Mouse (Mus musculus): ENCODE results near the gene C1qtnf5. TPM values are rescaled to one million over a fixed set of nuclear protein-coding genes. Genes with fewer than 3 reads are reported as not detected.
"Not testable (repeated sequence)": the region's sequence is repeated elsewhere in the genome, so short reads cannot be mapped to it uniquely, and the experiment has no call there.

Gene C1qtnf5
- polyA plus RNA-seq, 1 experiment from 2014 or later, result 2.7 TPM

DNA sequence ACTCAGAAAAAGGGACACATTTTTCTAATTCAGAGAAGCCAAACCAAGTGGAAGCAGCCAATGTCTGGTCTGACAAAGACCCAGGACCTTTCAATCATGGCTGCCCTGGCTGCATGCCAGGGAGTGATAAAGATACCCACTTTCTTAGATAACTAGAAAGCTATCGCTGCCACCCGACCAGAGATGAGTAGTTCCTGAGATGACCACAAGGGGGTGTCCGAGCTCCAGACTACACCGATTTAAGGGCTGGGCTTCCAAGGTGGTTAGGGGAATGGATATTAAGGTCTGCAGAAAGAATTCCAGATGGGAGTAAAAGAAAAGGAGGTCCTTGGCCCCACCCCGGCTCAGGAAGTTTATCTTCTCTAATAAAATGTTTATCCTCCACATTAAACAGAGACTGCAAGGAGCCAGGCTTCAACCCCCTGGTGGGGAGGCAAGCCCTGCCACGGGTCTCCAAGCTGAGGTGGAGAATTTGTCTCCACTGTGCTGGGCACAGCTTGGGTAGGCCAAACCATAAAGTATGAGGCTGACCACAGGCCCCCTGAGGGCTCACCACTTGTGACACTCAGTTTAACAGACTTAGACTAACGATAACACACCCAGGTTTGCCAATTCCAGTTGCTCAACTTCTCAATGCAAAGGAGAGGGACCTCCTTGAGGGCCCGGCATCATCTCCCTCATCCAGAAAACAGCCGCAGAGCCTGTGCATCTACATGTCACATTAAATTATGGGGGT, 2.5 kb downstream of the C1qtnf5 start:
- Histone ChIP-seq H3K4me3 (ENCODE audit: low read length) (peak overlapping the region; percentile 16), H3K36me3 (ENCODE audit: control insufficient read depth, insufficient read depth, low read length) (0 out of 2 replicates have a peak, but pooled peaks cover 3% of the 10 kb centered on the region), H3K4me1 (ENCODE audit: control insufficient read depth, insufficient read depth, low read length) (peaks cover 38% of the 10 kb centered on the region), H3K9ac (ENCODE audit: low read depth, low read length) (peak overlapping the region; percentile 55), H3K9me3 (ENCODE audit: control insufficient read depth, low read length) (no peaks in the 10 kb centered on the region), H3K27me3 (replicated peaks; ENCODE audit: control insufficient read depth, insufficient read depth, low read length) (no peaks in the 10 kb centered on the region), H3K4me2 (ENCODE audit: low read depth, low read length) (peak overlapping the region; percentile 48), H3K27ac (ENCODE audit: low read length) (no peak overlapping the region; the same call in none of the 2 replicates)
- no peak for ATAC-seq
- WGBS, result 21% methylated on average over 9 of the region's 9 CpGs

DNA sequence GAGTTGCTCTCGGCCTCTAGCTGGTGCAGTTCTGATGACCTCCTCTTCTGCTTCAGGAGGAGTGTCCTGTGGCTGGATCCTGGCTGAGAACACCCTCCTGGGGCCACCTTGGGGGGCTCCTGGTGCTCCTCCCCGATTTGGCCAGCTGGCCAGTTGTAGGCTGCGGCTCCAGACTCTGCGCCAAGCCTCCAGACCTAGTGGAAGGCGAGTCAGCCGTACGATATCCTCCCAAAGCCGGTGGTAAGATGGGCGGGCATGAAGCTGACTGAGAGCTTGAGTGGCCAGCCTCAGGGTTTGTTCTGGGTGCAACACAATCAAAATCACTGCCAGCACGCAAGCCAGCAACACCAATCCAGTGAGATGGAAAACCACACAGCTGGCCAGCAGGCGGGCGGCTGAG, 4.9 kb downstream of the C1qtnf5 start:
- H3K4me3 ChIP-seq (ENCODE audit: low read length), result peak overlapping the region; percentile 80; the same call in 1 of the 2 replicates
- H3K36me3 ChIP-seq (ENCODE audit: control insufficient read depth, insufficient read depth, low read length); H3K27ac ChIP-seq (ENCODE audit: low read length); H3K9me3 ChIP-seq (ENCODE audit: control insufficient read depth, low read length); H3K27me3 ChIP-seq (replicated peaks; ENCODE audit: control insufficient read depth, insufficient read depth, low read length); H3K9ac ChIP-seq (ENCODE audit: low read depth, low read length); ATAC-seq: not testable (repeated sequence)
- 47% methylated on average over 10 of the region's 12 CpGs for WGBS
- H3K4me1 ChIP-seq (ENCODE audit: control insufficient read depth, insufficient read depth, low read length), result peaks cover 35% of the 10 kb centered on the region
- H3K4me2 ChIP-seq (ENCODE audit: low read depth, low read length), result peak overlapping the region; percentile 50

DNA sequence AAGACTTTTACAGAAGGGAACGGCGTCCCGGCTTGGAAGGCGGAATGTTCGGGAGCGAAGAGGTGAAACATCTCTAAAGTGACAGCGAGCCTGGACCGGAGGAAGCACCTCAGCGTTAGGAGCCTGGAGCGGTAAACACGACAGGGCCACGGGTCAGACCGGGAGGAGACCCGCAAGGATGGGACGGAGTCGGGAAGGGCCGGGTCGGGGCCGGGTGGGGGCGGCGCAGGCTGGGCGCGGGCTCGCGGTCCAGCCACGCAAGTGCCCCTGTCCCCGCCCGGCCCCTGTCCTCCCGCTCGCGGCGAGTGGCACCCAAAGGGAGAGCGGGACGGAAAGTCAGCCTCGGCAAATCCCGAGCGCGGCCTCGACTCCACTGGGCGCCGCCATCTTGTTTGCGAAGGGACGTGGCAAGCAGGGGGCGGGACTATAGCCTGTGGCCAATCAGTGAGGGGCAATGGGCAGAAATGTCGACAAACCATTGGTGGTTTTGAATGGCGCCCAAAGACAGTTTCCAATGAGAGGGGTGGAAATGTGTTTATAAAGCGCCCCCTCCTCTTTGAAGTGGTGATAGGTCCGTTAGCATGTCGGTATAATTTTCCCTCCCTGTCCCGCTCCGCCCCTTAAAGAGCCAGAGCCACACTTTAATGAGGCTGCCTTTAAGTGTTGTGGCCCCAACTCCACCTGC, 6.2 kb downstream of the C1qtnf5 start, which contains the start of the genes Gm49380 and Rnf26:
Gene Gm49380, minus strand, starts transcription at position 396 of the 685 bp plus-strand sequence.
Gene Rnf26, minus strand, starts transcription at position 413 of the 685 bp plus-strand sequence.
- peak within 1 kb of the TSS; percentile 50 for H3K4me2 ChIP-seq (ENCODE audit: low read depth, low read length)
- H3K9me3 ChIP-seq (ENCODE audit: control insufficient read depth, low read length), result no peaks in the 10 kb centered on the region
- peak within 1 kb of the TSS; percentile 84 for H3K9ac ChIP-seq (ENCODE audit: low read depth, low read length)
- peaks cover 22% of the 10 kb centered on the region for H3K4me1 ChIP-seq (ENCODE audit: control insufficient read depth, insufficient read depth, low read length)
- H3K27me3 ChIP-seq (replicated peaks; ENCODE audit: control insufficient read depth, insufficient read depth, low read length), result no peaks in the 10 kb centered on the region
- peak within 1 kb of the TSS; percentile 74 for H3K27ac ChIP-seq (ENCODE audit: low read length)
- ATAC-seq, result peak; percentile 97
- H3K36me3 ChIP-seq (ENCODE audit: control insufficient read depth, insufficient read depth, low read length), result no peaks in the 10 kb centered on the region
- peak within 1 kb of the TSS; percentile 80 for H3K4me3 ChIP-seq (ENCODE audit: low read length)
- under 1% methylated on average over 49 of the region's 51 CpGs for WGBS

DNA sequence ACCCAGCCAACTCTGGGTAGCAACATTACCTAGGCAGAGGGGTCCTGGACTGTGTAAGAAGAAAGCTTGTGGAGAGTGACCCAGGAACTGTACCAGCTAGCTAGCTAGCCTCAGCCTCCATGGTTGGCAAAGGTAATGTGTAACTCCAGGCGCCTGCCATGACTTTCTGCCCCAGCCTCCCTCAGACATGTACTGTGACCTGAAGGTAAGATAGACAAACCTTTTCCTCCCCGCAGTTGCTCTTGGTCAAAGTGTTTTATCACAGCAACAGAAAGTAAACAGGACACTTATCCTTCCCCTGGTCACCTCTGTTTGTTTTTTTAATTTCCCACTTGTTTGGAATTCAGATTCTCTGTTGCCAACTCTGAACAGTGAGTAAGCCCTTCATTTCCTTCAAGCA, 7.4 kb downstream of the C1qtnf5 start:
- Histone ChIP-seq H3K4me3 (ENCODE audit: low read length) (no peak overlapping the region), H3K4me2 (ENCODE audit: low read depth, low read length) (no peak overlapping the region), H3K9me3 (ENCODE audit: control insufficient read depth, low read length) (no peaks in the 10 kb centered on the region), H3K9ac (ENCODE audit: low read depth, low read length) (no peak overlapping the region), H3K4me1 (ENCODE audit: control insufficient read depth, insufficient read depth, low read length) (peaks cover 13% of the 10 kb centered on the region), H3K27me3 (replicated peaks; ENCODE audit: control insufficient read depth, insufficient read depth, low read length) (no peaks in the 10 kb centered on the region), H3K36me3 (ENCODE audit: control insufficient read depth, insufficient read depth, low read length) (no peaks in the 10 kb centered on the region), H3K27ac (ENCODE audit: low read length) (no peak overlapping the region)
- no peak for ATAC-seq
- WGBS, result 58% methylated on average over 2 of the region's 2 CpGs

DNA sequence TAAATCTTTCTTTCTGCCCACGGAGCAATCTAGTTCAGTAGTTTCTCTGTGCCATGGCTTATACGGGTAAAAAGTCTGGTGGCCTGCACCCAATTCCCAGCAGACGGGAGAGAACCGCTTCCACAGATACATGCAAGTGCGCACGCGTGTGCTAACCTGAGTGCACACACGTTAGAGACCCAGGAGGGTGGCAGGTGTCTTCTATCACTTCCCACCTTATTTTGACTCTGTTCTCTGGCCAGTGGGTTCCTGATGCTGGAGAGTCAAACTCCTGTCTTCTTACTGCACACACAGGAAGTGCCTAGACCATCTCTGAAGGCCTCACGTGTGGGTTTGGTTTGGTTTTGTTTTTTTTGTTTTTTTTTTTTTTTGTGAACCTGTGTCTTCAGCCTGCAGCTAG, 8.6 kb downstream of the C1qtnf5 start:
- H3K4me1 ChIP-seq (ENCODE audit: control insufficient read depth, insufficient read depth, low read length), result peaks cover 1% of the 10 kb centered on the region; the same call in 1 of the 2 replicates
- no peak for ATAC-seq
- H3K4me3 ChIP-seq (ENCODE audit: low read length), result no peak overlapping the region
- no peak overlapping the region for H3K9ac ChIP-seq (ENCODE audit: low read depth, low read length)
- H3K27ac ChIP-seq (ENCODE audit: low read length), result no peak overlapping the region
- H3K27me3 ChIP-seq (replicated peaks; ENCODE audit: control insufficient read depth, insufficient read depth, low read length), result no peaks in the 10 kb centered on the region
- H3K36me3 ChIP-seq (ENCODE audit: control insufficient read depth, insufficient read depth, low read length), result no peaks in the 10 kb centered on the region
- no peaks in the 10 kb centered on the region for H3K9me3 ChIP-seq (ENCODE audit: control insufficient read depth, low read length)
- WGBS, result 88% methylated on average over 9 of the region's 9 CpGs
- no peak overlapping the region for H3K4me2 ChIP-seq (ENCODE audit: low read depth, low read length)

DNA sequence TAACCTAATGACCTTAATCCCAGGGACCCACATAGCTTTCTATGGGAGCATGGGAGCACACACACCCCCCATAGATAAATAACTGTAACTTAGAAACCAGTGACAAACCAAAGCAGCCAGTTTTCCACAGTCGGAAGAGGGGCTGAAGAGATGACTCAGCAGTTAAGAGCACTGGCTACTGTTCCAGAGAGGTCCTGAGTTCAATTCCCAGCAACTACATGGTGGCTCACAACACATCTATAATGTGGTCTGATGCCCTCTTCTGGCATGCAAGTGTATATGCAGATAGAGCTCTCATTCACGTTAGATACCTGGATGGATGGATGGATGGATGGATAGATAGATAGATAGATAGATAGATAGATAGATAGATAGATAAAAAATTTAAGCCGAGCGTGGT, 9.1 kb downstream of the C1qtnf5 start:
- no peak for ATAC-seq
- H3K4me1 ChIP-seq (ENCODE audit: control insufficient read depth, insufficient read depth, low read length), result no peaks in the 10 kb centered on the region; the same call in 1 of the 2 replicates
- H3K4me3 ChIP-seq (ENCODE audit: low read length), result no peak overlapping the region
- no peak overlapping the region for H3K4me2 ChIP-seq (ENCODE audit: low read depth, low read length)
- no peak overlapping the region for H3K9ac ChIP-seq (ENCODE audit: low read depth, low read length)
- H3K27me3 ChIP-seq (replicated peaks; ENCODE audit: control insufficient read depth, insufficient read depth, low read length), result no peaks in the 10 kb centered on the region
- WGBS, result 90% methylated on average over 4 of the region's 4 CpGs
- no peak overlapping the region for H3K27ac ChIP-seq (ENCODE audit: low read length)
- H3K9me3 ChIP-seq (ENCODE audit: control insufficient read depth, low read length), result no peaks in the 10 kb centered on the region
- H3K36me3 ChIP-seq (ENCODE audit: control insufficient read depth, insufficient read depth, low read length), result no peaks in the 10 kb centered on the region

DNA sequence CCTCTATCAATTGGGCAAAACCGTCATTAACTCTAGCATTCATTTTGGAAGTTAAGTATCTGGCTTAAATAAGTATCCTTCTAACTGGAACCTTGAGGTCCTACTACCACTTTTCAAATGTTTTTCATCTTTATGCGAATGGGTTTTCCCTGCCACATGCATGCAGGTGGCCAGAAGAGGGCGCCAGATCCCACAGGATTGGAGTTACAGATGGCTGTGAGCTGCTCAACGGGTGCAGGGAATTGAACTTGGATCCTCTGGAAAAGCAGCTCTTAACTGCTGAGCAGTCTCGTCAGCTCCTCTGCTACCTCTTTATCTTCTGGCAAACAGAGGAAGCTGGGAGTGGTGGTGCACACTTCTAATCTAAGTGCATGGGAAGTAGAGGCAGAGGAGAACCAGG, 12.0 kb downstream of the C1qtnf5 start:
- 55% methylated on average over 5 of the region's 5 CpGs for WGBS
- H3K27me3 ChIP-seq (replicated peaks; ENCODE audit: control insufficient read depth, insufficient read depth, low read length), result no peaks in the 10 kb centered on the region
- no peak overlapping the region for H3K9ac ChIP-seq (ENCODE audit: low read depth, low read length)
- no peak overlapping the region for H3K4me3 ChIP-seq (ENCODE audit: low read length)
- H3K4me2 ChIP-seq (ENCODE audit: low read depth, low read length), result no peak overlapping the region
- H3K4me1 ChIP-seq (ENCODE audit: control insufficient read depth, insufficient read depth, low read length), result no peaks in the 10 kb centered on the region; the same call in 1 of the 2 replicates
- no peaks in the 10 kb centered on the region for H3K36me3 ChIP-seq (ENCODE audit: control insufficient read depth, insufficient read depth, low read length)
- no peak overlapping the region for H3K27ac ChIP-seq (ENCODE audit: low read length)
- no peak for ATAC-seq
- H3K9me3 ChIP-seq (ENCODE audit: control insufficient read depth, low read length), result no peaks in the 10 kb centered on the region

DNA sequence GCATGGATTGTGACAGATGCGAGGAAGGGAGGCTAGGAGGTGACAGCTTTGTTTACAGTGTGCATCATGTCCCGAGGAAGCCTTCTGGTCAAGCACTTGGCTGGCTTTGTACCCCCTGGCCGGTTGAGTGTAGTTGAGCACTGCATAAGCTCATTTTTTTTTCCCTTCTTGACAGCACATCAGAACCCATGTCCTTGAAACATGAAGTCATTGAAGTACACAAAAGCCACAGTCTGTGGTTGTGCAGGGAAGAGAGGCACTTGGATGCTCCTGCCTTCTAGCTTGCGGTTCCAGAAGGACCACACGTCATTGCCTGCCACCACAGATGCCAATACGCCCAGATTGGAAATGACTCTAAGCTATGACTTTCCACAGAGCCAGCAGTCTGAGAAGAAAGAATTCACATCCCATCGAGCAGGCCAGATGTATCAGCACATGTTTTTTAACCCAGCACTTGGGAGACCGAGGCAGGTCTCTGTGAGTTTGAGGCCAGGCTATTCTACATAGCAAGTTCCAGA, 13.0 kb downstream of the C1qtnf5 start:
- no peaks in the 10 kb centered on the region for H3K36me3 ChIP-seq (ENCODE audit: control insufficient read depth, insufficient read depth, low read length)
- 63% methylated on average over 8 of the region's 8 CpGs for WGBS

DNA sequence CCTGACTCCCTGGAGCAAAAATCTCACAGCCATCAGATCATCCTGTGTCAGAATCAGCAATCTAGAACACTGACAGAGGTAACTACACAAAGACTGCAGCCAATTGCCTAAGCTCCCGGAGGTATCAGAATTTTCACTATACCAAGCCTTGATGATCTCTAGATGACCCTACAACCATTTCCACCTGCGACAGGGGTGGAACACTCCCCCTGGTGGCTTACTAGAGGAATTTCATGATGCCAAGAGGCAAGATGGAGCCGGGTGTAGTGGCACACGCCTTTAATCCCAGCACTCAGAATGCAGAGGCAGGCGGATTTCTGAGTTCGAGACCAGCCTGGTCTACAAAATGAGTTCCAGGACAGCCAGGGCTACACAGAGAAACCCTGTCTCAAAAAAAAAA, 17.3 kb downstream of the C1qtnf5 start:
- Histone ChIP-seq H3K9me3 (ENCODE audit: control insufficient read depth, low read length) (no peaks in the 10 kb centered on the region), H3K9ac (ENCODE audit: low read depth, low read length) (no peak overlapping the region), H3K4me1 (ENCODE audit: control insufficient read depth, insufficient read depth, low read length) (peaks cover 11% of the 10 kb centered on the region), H3K4me2 (ENCODE audit: low read depth, low read length) (no peak overlapping the region), H3K36me3 (ENCODE audit: control insufficient read depth, insufficient read depth, low read length) (no peaks in the 10 kb centered on the region), H3K27me3 (replicated peaks; ENCODE audit: control insufficient read depth, insufficient read depth, low read length) (no peaks in the 10 kb centered on the region), H3K27ac (ENCODE audit: low read length) (no peak overlapping the region), H3K4me3 (ENCODE audit: low read length) (no peak overlapping the region)
- WGBS, result 78% methylated on average over 6 of the region's 6 CpGs
- no peak for ATAC-seq

More for the DNA sequence above, 13.0 kb downstream of the C1qtnf5 start:
- Histone ChIP-seq H3K4me2 (ENCODE audit: low read depth, low read length) (no peak overlapping the region), H3K9me3 (ENCODE audit: control insufficient read depth, low read length) (no peaks in the 10 kb centered on the region), H3K4me3 (ENCODE audit: low read length) (no peak overlapping the region), H3K9ac (ENCODE audit: low read depth, low read length) (no peak overlapping the region), H3K27ac (ENCODE audit: low read length) (no peak overlapping the region), H3K4me1 (ENCODE audit: control insufficient read depth, insufficient read depth, low read length) (no peaks in the 10 kb centered on the region), H3K27me3 (replicated peaks; ENCODE audit: control insufficient read depth, insufficient read depth, low read length) (no peaks in the 10 kb centered on the region)
- no peak for ATAC-seq
